Mouse (Mus musculus): Measurements from ENCODE around the gene Ccl8. TPM values are rescaled to one million over a fixed set of nuclear protein-coding genes. Genes with fewer than 3 reads are reported as not detected.

Ccl8 gene
- 3.7 TPM for polyA plus RNA-seq (2014; fragmentation: Illumina TruSeq; extraction: RNeasy Lipid Tissue Mini Kit (QIAGEN cat#74804); ENCODE audit: low read depth, low replicate concordance)

DNA sequence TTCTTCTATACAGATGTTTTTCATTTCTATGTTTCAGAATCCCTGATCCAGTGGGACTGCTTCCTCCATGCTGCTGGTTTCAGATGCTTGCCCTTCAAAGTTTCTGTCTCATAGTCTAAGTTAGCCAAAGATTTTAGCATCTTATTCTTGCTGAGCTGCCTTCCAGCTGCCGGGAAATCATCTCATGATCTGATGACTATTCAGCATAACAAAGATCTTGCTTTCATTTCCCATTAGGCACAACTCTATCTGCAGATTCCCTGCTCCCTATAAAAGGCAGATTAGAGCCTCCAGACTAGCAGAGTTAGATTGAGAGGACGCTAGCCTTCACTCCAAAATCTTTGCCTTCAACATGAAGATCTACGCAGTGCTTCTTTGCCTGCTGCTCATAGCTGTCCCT, at the start of gene Ccl8:
Ccl8 (plus strand) TSS at position 301 of the 400 bp plus-strand sequence.

DNA sequence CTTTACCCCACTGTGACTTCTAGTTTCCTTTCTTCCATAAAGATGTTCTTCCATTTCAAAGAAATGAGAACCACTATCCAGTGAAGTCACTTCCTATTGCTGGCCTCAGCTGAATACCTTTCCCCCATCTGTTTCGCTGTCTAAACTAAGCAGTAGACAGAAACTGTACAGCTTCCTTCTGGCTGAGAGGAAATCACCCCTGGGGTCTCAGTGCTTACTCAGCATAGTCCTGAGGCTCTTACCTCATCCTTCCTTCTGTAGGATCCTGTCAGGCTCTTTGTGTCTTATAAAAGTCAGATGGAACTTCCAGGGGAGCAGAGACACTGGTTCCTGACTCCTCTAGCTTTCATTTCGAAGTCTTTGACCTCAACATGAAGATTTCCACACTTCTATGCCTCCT, 13.5 kb upstream of the Ccl8 start, which contains the start of gene Ccl12:
Ccl12 (plus strand) TSS at position 317 of the 400 bp plus-strand sequence.

Other genes starting within 250 kb of the Ccl8 start
- gene Asic2, start 146.7 kb upstream of the Ccl8 start, polyA plus RNA-seq (2014; fragmentation: Illumina TruSeq; extraction: RNeasy Lipid Tissue Mini Kit (QIAGEN cat#74804); ENCODE audit: low read depth, low replicate concordance): not detected
- gene Ccl2, start 79.6 kb upstream of the Ccl8 start, polyA plus RNA-seq (2014; fragmentation: Illumina TruSeq; extraction: RNeasy Lipid Tissue Mini Kit (QIAGEN cat#74804); ENCODE audit: low read depth, low replicate concordance): not detected
- gene Gm17268, start 76.6 kb upstream of the Ccl8 start, polyA plus RNA-seq (2014; fragmentation: Illumina TruSeq; extraction: RNeasy Lipid Tissue Mini Kit (QIAGEN cat#74804); ENCODE audit: low read depth, low replicate concordance): not detected
- not detected for gene Ccl7, start 69.5 kb upstream of the Ccl8 start, polyA plus RNA-seq (2014; fragmentation: Illumina TruSeq; extraction: RNeasy Lipid Tissue Mini Kit (QIAGEN cat#74804); ENCODE audit: low read depth, low replicate concordance)
- not detected for gene Ccl11, start 57.4 kb upstream of the Ccl8 start, polyA plus RNA-seq (2014; fragmentation: Illumina TruSeq; extraction: RNeasy Lipid Tissue Mini Kit (QIAGEN cat#74804); ENCODE audit: low read depth, low replicate concordance)
- 0.69 TPM for gene Ccl12, start 13.3 kb upstream of the Ccl8 start, polyA plus RNA-seq (2014; fragmentation: Illumina TruSeq; extraction: RNeasy Lipid Tissue Mini Kit (QIAGEN cat#74804); ENCODE audit: low read depth, low replicate concordance)
- gene Ccl1, start 190.5 kb downstream of the Ccl8 start, polyA plus RNA-seq (2014; fragmentation: Illumina TruSeq; extraction: RNeasy Lipid Tissue Mini Kit (QIAGEN cat#74804); ENCODE audit: low read depth, low replicate concordance): not detected